Mouse (Mus musculus) Patski (cell line): ENCODE results near the gene Pltp. TPM values are rescaled to one million over a fixed set of nuclear protein-coding genes. Genes with fewer than 3 reads are reported as not detected.
"Not testable (repeated sequence)": the region's sequence is repeated elsewhere in the genome, so short reads cannot be mapped to it uniquely, and the experiment has no call there.

Experiments used
- ATAC-seq: fragments of 100-300 bp; one replicate; pipeline ENCODE4 v1.8.0; 2021
- CTCF ChIA-PET: fragments of 350-600 bp; sonication (Branson Sonifier 250); formaldehyde crosslinking; loops from one replicate; lab custom pipeline; 2022; ENCODE audit warnings: inconsistent platforms; lab: Charles Lee
- POLR2A ChIA-PET: fragments of 350-600 bp; sonication (Branson Sonifier 250); formaldehyde crosslinking; loops from one replicate; lab custom pipeline; 2022; ENCODE audit warnings: antibody characterized with exemption, inconsistent platforms; lab: Charles Lee
- DNase-seq: peaks from one replicate; pipeline ENCODE4 v3.0.0-alpha.2; 2011; ENCODE audit warnings: low read depth, low spot score
- H3K27me3 ChIP-seq: fragments of 371-371 bp; one replicate; pipeline ENCODE4 v1.5.1; 2021
- CTCF ChIP-seq: fragments of 100-300 bp; IDR thresholded peaks from one replicate; pipeline ENCODE4 v1.5.1; 2021
- in situ Hi-C: fragments of 300-500 bp; cut with MboI; formaldehyde crosslinking; loops from 3 replicates; pipeline ENCODE4 v1.11.1; 2018; ENCODE audit warnings: low pct_unique_long_range_greater_than_20kb, mixed read lengths
- polyA plus RNA-seq: library from polyadenylated mRNA; unstranded; gene quantifications from one replicate; pipeline ENCODE4 v1.2.3, GENCODE M21; 2021

Gene Pltp
- polyA plus RNA-seq, 1 experiment from 2014 or later, result 9.4 TPM

DNA sequence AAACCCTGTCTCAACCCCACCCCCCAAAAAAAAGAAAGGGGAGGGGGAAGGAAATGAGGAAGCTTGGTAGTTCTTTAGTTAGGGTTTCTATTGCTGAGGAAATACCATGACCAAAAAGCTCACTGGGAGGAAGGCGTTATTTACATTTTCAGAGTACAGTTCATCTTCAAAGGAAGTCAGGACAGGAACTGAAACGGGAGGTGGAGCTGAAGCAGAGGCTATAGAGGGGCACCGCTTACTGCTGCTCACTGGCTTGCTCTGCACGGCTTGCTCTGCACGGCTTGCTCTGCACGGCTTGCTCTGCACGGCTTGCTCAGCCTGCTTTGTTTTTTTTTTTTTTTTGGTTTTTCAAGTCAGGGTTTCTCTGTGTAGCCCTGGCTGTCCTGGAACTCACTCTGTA lies 11.0 kb upstream of the Pltp start:
- no peak for TF ChIP-seq CTCF
- CTCF ChIA-PET, result interaction anchor here (1.5 to 2.3 kb wide), 4 partner anchors 8 to 45 kb away, joined by 3 to 8 read pairs (median 4); partner anchors contain the start of genes Ctsa and Neurl2
- no peaks in the 10 kb centered on the region for H3K27me3 ChIP-seq
- in situ Hi-C loops, result no loop called here
- ATAC-seq (no peak), DNase-seq (no peak)
- POLR2A ChIA-PET, result interaction anchor here (0.6 to 1.9 kb wide), 3 partner anchors 9 to 34 kb away, joined by 3 to 4 read pairs (median 3); no protein-coding TSS in a partner anchor

DNA sequence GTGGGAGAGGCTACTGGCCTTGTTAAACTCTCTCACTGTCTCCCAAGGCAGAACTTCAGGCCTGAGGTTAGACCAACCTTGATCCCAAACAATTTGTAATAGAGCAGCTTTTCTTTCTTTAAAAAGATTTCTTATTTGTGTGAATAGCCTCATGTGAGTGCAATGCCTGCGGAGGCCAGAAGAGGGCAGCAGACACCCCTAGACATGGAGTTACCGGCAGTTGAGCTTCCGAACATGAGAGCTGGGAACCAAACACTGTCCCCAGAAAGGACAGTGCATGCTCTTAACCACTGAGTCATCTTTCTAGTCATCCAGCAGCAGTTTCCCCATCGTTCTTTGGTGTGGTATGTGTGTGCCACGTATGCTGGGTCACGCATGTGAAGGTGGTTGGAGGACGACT lies 10.1 kb upstream of the Pltp start:
- peak; percentile 19 for ATAC-seq
- CTCF ChIA-PET, result interaction anchor here (1.0 to 2.3 kb wide), 10 partner anchors 9 to 84 kb away, joined by 3 to 8 read pairs (median 4); partner anchors contain the start of genes Ctsa, Neurl2 and Pcif1
- in situ Hi-C loops, result no loop called here
- H3K27me3 ChIP-seq, result no peaks in the 10 kb centered on the region
- POLR2A ChIA-PET, result interaction anchor here (1.1 to 1.9 kb wide), 2 partner anchors 9 to 33 kb away, joined by 3 to 4 read pairs; no protein-coding TSS in a partner anchor
- TF ChIP-seq CTCF, result peak; percentile 88
- no peak for DNase-seq

DNA sequence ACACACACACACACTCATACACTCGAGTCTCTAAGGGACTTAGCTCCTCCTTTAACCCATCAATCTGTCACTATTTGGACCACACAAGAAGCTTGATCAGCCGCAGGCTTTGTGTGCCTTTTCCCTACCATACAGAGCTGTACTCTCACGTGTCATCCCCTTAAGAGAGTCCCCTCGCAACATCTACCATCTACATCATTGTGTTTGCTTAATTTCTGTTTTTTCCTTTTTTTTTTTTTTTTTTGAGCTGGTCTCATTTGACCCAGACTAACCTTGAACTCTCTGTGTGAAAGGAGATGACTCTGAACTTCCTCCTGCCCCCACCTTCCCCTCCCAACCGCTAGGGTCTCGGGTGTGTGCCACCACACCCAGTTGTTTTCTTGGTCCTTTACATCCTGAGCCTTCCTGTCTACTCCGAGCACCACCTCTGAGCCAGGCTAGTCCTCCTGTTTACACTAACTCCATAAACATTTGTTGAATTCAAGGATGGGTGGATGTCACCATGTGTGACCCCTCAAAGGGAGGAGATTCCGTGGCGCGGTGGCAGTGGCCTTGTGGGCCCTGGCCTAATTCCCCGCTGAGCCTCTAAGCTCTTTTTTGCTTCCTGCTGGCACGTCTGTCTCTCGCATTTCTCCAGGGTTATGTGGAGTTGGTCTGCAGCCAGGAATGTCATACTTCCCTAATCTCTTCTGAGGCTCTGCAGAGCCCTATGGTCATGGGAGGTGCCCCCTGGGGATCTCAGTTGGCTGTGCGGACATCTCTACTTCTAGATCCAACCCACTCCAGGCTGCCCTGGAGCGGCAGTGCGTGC lies 9.4 kb upstream of the Pltp start:
- CTCF ChIA-PET, result interaction anchor here (0.9 to 2.3 kb wide), 12 partner anchors 8 to 85 kb away, joined by 3 to 8 read pairs (median 4); partner anchors contain the start of genes Ctsa, Neurl2 and Pcif1
- peak; percentile 89 for ATAC-seq
- peak; percentile 95 for DNase-seq
- TF ChIP-seq CTCF, result no peak
- no peaks in the 10 kb centered on the region for H3K27me3 ChIP-seq
- in situ Hi-C loops, result no loop called here
- POLR2A ChIA-PET, result interaction anchor here (0.6 to 1.9 kb wide), 6 partner anchors 10 to 98 kb away, joined by 3 to 8 read pairs (median 4); no protein-coding TSS in a partner anchor

DNA sequence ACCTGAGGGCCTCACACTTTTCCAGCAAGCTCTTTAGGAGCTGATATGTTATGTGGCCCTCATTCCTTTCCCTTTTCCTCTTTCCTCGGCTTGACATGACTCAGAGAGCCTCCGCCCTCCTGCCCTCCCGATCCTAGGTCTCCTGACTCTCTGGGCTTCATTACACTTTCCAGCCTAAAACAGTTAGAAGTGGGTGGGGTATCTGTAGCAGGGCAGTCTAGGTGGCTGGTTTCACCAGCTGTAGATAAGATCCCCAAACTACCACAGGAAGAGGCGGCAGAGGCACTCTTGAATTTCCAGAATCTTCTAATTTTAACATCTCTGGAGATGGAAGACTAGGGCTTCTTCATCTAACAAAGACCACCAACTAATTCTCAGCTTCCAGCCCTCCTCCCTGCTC lies 7.1 kb upstream of the Pltp start:
- ATAC-seq, result no peak
- no peak for TF ChIP-seq CTCF
- H3K27me3 ChIP-seq, result no peaks in the 10 kb centered on the region
- in situ Hi-C loops, result no loop called here
- ChIA-PET POLR2A (interaction anchor here (2.0 kb wide), 1 partner anchor 10 kb away, joined by 7 read pairs; no protein-coding TSS in a partner anchor), CTCF (interaction anchor here (1.1 kb wide), 1 partner anchor 22 kb away, joined by 3 read pairs; no protein-coding TSS in a partner anchor)
- DNase-seq, result no peak

DNA sequence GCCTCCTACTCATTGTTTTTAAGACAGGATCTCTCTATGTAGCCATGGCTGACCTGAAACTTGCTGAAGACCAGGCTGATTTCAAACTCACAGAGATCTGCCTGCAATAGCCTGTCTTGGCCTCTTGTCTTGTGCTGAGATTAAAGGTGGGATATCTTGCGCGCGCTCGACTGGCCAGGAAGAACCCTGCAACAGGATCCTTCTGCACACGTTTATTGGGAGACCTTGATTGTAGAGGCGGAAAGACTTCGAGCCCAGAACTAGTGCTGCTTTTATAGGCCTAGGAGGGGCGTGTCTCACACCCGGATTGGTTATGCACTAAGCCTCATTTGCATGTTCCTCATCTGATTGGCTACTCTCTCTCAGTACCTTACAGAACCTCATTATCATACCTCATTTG lies 5.9 kb upstream of the Pltp start:
- CTCF ChIA-PET, in situ Hi-C loops, H3K27me3 ChIP-seq, DNase-seq, ATAC-seq: not testable (repeated sequence)
- POLR2A ChIA-PET, result interaction anchor here (2.0 kb wide), 1 partner anchor 12 kb away, joined by 7 read pairs; no protein-coding TSS in a partner anchor

DNA sequence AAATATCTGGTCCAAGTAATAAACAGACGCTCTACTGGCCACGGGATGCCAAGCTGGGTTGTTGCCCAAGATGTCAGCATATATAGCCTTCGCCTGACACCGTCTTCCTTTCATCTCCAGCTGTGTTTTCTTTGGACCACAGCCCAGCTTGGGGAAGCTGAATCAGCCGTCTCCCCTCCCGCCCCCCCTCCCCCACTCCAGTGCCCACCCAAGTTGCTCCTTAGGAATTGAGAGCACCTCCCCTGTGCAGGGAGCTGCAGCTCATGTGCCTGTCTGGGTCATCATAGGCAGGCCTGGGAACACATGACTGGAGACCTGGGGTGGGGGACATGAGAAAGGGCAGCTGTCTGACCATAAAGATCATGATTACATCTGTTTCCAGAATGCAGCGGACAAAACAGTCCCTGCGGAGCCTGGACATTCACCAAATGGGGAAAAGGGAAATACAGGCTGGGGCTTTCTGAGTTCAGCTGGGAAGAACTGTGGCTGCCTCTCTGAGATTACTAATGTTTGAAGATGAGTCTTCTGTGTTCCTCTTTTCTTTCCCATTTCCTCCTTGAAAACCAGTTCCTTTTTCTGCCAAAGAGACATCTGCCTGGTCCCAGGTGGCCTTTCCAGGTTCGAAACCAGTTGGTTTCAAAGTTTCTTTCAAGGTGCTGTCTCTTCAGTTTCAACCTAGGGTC lies 4.8 kb upstream of the Pltp start:
- ChIA-PET CTCF (interaction anchor here (0.7 to 1.3 kb wide), 2 partner anchors 14 to 67 kb away, joined by 3 to 4 read pairs; no protein-coding TSS in a partner anchor), POLR2A (no interaction called here)
- in situ Hi-C loops, result no loop called here
- ATAC-seq (peak; percentile 61), DNase-seq (peak; percentile 88)
- no peaks in the 10 kb centered on the region for H3K27me3 ChIP-seq
- no peak for TF ChIP-seq CTCF

DNA sequence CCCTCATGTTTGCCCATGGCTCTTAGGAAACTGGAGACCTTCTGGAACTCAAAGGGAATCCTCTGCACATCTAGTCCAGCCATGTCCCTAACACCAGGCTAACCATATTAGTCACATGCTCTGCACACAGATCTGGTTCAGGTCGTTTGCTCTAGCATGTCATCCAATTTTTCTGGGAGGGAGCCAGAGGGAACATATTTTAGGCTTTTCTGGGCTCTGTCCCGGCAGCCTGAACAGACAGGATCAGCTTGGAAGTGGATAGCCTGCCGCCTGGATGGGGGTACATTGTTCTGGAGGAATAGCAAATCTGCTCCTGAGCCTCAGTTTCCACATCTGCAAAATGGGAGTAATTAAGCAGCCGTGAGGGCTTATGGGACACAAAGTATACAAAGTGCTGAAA lies 3.6 kb upstream of the Pltp start:
- H3K27me3 ChIP-seq, result no peaks in the 10 kb centered on the region
- no peak for TF ChIP-seq CTCF
- POLR2A ChIA-PET, result no interaction called here
- ATAC-seq (no peak), DNase-seq (no peak)
- CTCF ChIA-PET, result interaction anchor here (1.3 kb wide), 1 partner anchor 16 kb away, joined by 4 read pairs; no protein-coding TSS in a partner anchor
- in situ Hi-C loops, result no loop called here

DNA sequence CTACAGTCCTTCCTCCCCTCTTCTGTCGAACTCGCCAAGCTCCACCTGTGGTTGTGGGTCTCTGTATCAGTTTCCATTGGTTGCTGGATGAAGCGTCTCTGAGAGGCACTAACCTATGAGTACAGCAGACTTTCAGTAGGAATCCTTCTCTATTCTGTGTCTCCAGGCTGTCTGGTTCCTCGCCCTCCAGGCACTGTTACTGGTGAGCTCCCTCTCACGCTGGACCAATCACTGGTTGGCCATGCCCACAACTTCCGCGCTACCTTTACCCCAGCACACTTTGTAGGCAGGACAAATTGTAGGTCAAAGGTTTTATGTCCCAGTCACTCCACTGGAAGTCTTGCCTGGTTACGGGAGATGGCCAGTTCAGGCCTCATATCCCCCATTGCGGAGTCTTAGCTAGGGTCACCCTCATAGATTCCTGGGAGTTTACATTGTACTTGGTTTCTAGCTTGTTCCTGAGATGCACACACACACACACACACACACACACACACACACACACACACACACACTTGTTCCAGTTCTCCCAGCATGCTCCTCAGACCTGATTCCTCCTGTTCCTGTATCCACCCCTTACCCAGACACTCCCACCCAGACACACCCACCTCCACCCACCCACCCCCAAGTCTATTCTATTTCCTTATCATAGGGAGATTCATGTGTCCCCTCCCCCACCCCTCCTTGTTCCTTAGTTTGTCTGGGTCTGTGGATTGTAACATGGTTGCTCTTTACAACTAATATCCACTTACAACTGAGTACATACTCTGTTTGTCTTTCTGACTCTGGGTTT lies 2.3 kb upstream of the Pltp start:
- H3K27me3 ChIP-seq, result no peaks in the 10 kb centered on the region
- ChIA-PET CTCF (no interaction called here), POLR2A (interaction anchor here (0.8 kb wide), 1 partner anchor 20 kb away, joined by 4 read pairs; no protein-coding TSS in a partner anchor)
- in situ Hi-C loops, result no loop called here
- no peak for DNase-seq
- no peak for ATAC-seq
- no peak for TF ChIP-seq CTCF

DNA sequence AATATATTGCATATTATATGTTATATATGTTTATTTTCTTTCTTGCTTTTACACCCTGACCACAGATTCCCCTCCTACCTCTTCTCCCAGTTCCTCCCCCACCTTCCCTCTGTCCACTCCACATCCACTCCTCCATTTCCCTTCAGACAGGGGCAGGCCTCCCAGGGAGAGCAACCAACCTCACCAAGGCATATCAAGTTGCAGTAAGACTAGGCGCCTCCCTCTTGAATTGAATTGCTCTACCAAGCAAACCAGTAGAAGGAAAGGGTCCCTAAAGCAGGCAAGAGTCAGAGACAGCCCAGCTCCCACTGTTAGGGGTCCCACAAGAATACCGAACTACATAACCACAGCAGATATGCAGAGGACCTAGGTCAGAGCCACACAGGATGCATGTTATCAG lies 1.6 kb upstream of the Pltp start:
- CTCF ChIA-PET, result no interaction called here
- ATAC-seq, result no peak
- TF ChIP-seq CTCF, result no peak
- H3K27me3 ChIP-seq, result no peaks in the 10 kb centered on the region
- DNase-seq, result no peak
- in situ Hi-C loops, result no loop called here
- POLR2A ChIA-PET, result no interaction called here
